Mouse (Mus musculus) lung, embryonic 15.5 days (tissue): ENCODE results near the gene 2310002L09Rik. TPM values are rescaled to one million over a fixed set of nuclear protein-coding genes. Genes with fewer than 3 reads are reported as not detected.
"Not testable (repeated sequence)": the region's sequence is repeated elsewhere in the genome, so short reads cannot be mapped to it uniquely, and the experiment has no call there.

Experiments
- ATAC-seq: fragments of 200-750 bp; cut with Nextera tagmentation; 2 replicates; pipeline ENCODE4 v1.8.0; 2017; ENCODE audit warnings: moderate number of reproducible peaks, borderline replicate concordance; ENCODE audit not compliant: low FRiP score, low TSS enrichment; ENCODE audit errors: extremely low read depth
- H3K27ac ChIP-seq: fragments of 300-500 bp; sonication (generic); 2 replicates; pipeline ENCODE4 v1.5.1; 2015; ENCODE audit warnings: moderate library complexity, mild to moderate bottlenecking, inconsistent platforms
- H3K27me3 ChIP-seq: fragments of 300-500 bp; sonication (generic); 2 replicates; pipeline ENCODE4 v1.6.1; 2015; ENCODE audit warnings: inconsistent platforms
- H3K36me3 ChIP-seq: fragments of 300-500 bp; sonication (generic); 2 replicates; pipeline ENCODE4 v1.6.1; 2015; ENCODE audit warnings: inconsistent platforms
- H3K4me1 ChIP-seq: fragments of 300-500 bp; sonication (generic); 2 replicates; pipeline ENCODE4 v1.6.1; 2015; ENCODE audit warnings: inconsistent platforms
- H3K4me2 ChIP-seq: fragments of 300-500 bp; sonication (generic); 2 replicates; pipeline ENCODE4 v1.6.1; 2015; ENCODE audit warnings: inconsistent platforms, mild to moderate bottlenecking, moderate library complexity
- H3K4me3 ChIP-seq: fragments of 300-500 bp; sonication (generic); 2 replicates; pipeline ENCODE4 v1.5.1; 2015; ENCODE audit warnings: mild to moderate bottlenecking, inconsistent platforms
- H3K9ac ChIP-seq: fragments of 300-500 bp; sonication (generic); 2 replicates; pipeline ENCODE4 v1.6.1; 2015; ENCODE audit warnings: inconsistent platforms
- H3K9me3 ChIP-seq: fragments of 300-500 bp; sonication (generic); 2 replicates; pipeline ENCODE4 v1.6.1; 2016; ENCODE audit warnings: inconsistent platforms
- WGBS: fragments of 180-500 bp; shearing (Covaris S2); methylation state at CpG from one replicate; pipeline ENCODE4 v1.1.7; 2015; 5-methylcytosine and 5-hydroxymethylcytosine counted together
- polyA plus RNA-seq: library from polyadenylated mRNA; unstranded; fragments of >200 nt; fragmentation: Nextera tagmentation; extraction: Ambion mirVana; gene quantifications from 2 replicates; pipeline ENCODE4 v1.2.1, GENCODE M21; 2015

Gene 2310002L09Rik
- not detected in 2 replicates for polyA plus RNA-seq

- no peak within 1 kb of the TSS for H3K27ac ChIP-seq
- H3K9ac ChIP-seq = no peak within 1 kb of the TSS
- no peaks in the 10 kb centered on the region for H3K9me3 ChIP-seq
- no peaks in the 10 kb centered on the region for H3K27me3 ChIP-seq
- H3K4me3 ChIP-seq = no peak within 1 kb of the TSS
- WGBS = 79% methylated on average over 8 of the region's 8 CpGs
- H3K4me2 ChIP-seq = no peak within 1 kb of the TSS
- no peak for ATAC-seq
- no peaks in the 10 kb centered on the region for H3K36me3 ChIP-seq
- no peaks in the 10 kb centered on the region for H3K4me1 ChIP-seq
These were observed at the start of gene 2310002L09Rik for GRCm38 (mm10) chr4:73950375-73950896. Gene 2310002L09Rik (minus strand): TSS chr4:73950846.

GRCm38 (mm10) chr4:73980454-73980853 lies 29.8 kb upstream of the 2310002L09Rik start:
- no peak overlapping the region for H3K4me2 ChIP-seq
- H3K36me3 ChIP-seq = no peaks in the 10 kb centered on the region
- H3K4me1 ChIP-seq = no peaks in the 10 kb centered on the region
- no peak overlapping the region for H3K9ac ChIP-seq
- H3K27me3 ChIP-seq = no peaks in the 10 kb centered on the region
- H3K4me3 ChIP-seq = no peak overlapping the region
- WGBS = 72% methylated on average over 3 of the region's 3 CpGs
- no peak overlapping the region for H3K27ac ChIP-seq
- H3K9me3 ChIP-seq = no peaks in the 10 kb centered on the region
- ATAC-seq = no peak

GRCm38 (mm10) chr4:73920660-73921059 lies 30.0 kb downstream of the 2310002L09Rik start, which contains the start of gene Gm11756:
Gene Gm11756 (minus strand): TSS chr4:73920760.
- H3K27ac ChIP-seq, ATAC-seq, H3K36me3 ChIP-seq, H3K9ac ChIP-seq, H3K4me3 ChIP-seq, H3K27me3 ChIP-seq, H3K4me1 ChIP-seq, H3K9me3 ChIP-seq, H3K4me2 ChIP-seq: not testable (repeated sequence)
- 78% methylated on average over 6 of the region's 6 CpGs for WGBS

GRCm38 (mm10) chr4:73905853-73906252 lies 44.8 kb downstream of the 2310002L09Rik start, which contains the start of gene Gm13871:
Gene Gm13871 (minus strand): TSS chr4:73905953.
- WGBS = no CpG with 5 or more reads among the region's 4 CpGs
- not testable (repeated sequence) for ATAC-seq, H3K9ac ChIP-seq, H3K27me3 ChIP-seq, H3K4me1 ChIP-seq, H3K4me2 ChIP-seq, H3K27ac ChIP-seq, H3K36me3 ChIP-seq, H3K4me3 ChIP-seq, H3K9me3 ChIP-seq

DNA sequence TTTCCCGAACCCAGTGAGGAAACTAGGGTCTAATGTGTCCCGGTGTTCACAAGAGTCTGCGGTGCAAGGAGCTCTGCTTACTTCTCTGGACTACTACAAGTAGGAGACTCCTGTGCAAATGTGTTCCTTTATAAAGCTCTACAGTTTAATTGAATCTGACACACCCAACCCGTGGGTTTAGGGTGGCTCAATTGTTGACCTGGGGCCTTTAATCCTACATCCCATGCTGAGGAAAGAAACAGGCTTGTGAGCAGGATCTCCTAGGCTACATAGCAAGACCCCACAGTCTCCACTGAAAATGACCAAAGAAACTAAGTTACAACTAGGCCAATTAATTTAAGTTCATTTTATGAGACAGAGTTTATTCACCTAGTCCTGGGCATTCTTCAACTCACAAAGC lies 59.6 kb downstream of the 2310002L09Rik start, which contains the start of gene Gm11757:
Gm11757 (minus strand) TSS at position 101 of the 400 bp plus-strand sequence.
- H3K4me3 ChIP-seq, H3K27me3 ChIP-seq, H3K27ac ChIP-seq, H3K4me1 ChIP-seq, ATAC-seq, H3K9ac ChIP-seq, H3K9me3 ChIP-seq, H3K36me3 ChIP-seq, H3K4me2 ChIP-seq: not testable (repeated sequence)
- WGBS = no CpG with 5 or more reads among the region's 4 CpGs

Other genes starting within 250 kb of the 2310002L09Rik start
- 4.1 and 4.4 TPM in 2 replicates for gene Rasef, start 159.9 kb downstream of the 2310002L09Rik start, polyA plus RNA-seq
- gene Gm11758, start 74.6 kb downstream of the 2310002L09Rik start, polyA plus RNA-seq = not detected in 2 replicates
- not detected in 2 replicates for gene Gm11757, start 59.7 kb downstream of the 2310002L09Rik start, polyA plus RNA-seq
- not detected in 2 replicates for gene Gm13871, start 44.9 kb downstream of the 2310002L09Rik start, polyA plus RNA-seq
- gene Gm11756, start 30.1 kb downstream of the 2310002L09Rik start, polyA plus RNA-seq = not detected in 2 replicates
- gene Frmd3, start 62.6 kb upstream of the 2310002L09Rik start, polyA plus RNA-seq = 0.77 and 0.83 TPM in 2 replicates